Mouse (Mus musculus) frontal cortex, postnatal 14 days (tissue): ENCODE results near the gene Scamp2.

ENCODE experiments used
- DNase-seq, 2 experiments: peaks; one replicate each; pipeline ENCODE4 v3.0.0; 2022; ENCODE audit warnings: low spot score in 2 of 2

The Scamp2 gene

GRCm38 (mm10) chr9:57550126-57550862 is 10.4 kb upstream of the Scamp2 start:
- no peak for DNase-seq

- DNase-seq = peak; percentile 55 to 67
Measured at GRCm38 (mm10) chr9:57552139-57552887, 8.4 kb upstream of the Scamp2 start, which contains the start of gene Mpi. TSS of gene Mpi (minus strand) at chr9:57552763.

GRCm38 (mm10) chr9:57553119-57553518 is 7.6 kb upstream of the Scamp2 start:
- DNase-seq = no peak

GRCm38 (mm10) chr9:57554753-57555152 is 6.0 kb upstream of the Scamp2 start:
- no peak for DNase-seq

- no peak for DNase-seq
Measured at GRCm38 (mm10) chr9:57557215-57557614, 3.5 kb upstream of the Scamp2 start.

GRCm38 (mm10) chr9:57558625-57559024 is 2.1 kb upstream of the Scamp2 start:
- DNase-seq = no peak

GRCm38 (mm10) chr9:57559568-57559967 is 1.2 kb upstream of the Scamp2 start:
- no peak for DNase-seq

GRCm38 (mm10) chr9:57560263-57560662 is 480 bp upstream of the Scamp2 start:
- DNase-seq = no peak

GRCm38 (mm10) chr9:57561711-57562099 is 962 bp downstream of the Scamp2 start:
- no peak for DNase-seq

GRCm38 (mm10) chr9:57562896-57563372 is 2.2 kb downstream of the Scamp2 start:
- no peak for DNase-seq

GRCm38 (mm10) chr9:57564609-57565008 is 3.9 kb downstream of the Scamp2 start:
- DNase-seq = no peak

- peak in 1 of 2 experiments; percentile 72 for DNase-seq
Measured at GRCm38 (mm10) chr9:57565741-57566221, 5.0 kb downstream of the Scamp2 start.

- no peak for DNase-seq
Measured at GRCm38 (mm10) chr9:57566846-57567245, 6.1 kb downstream of the Scamp2 start.

- DNase-seq = no peak
Measured at GRCm38 (mm10) chr9:57568500-57568899, 7.8 kb downstream of the Scamp2 start.

GRCm38 (mm10) chr9:57574397-57574796 is 13.7 kb downstream of the Scamp2 start:
- no peak for DNase-seq

- no peak for DNase-seq
Measured at GRCm38 (mm10) chr9:57575577-57575976, 14.8 kb downstream of the Scamp2 start.

- no peak for DNase-seq
Measured at GRCm38 (mm10) chr9:57577144-57577849, 16.6 kb downstream of the Scamp2 start.

GRCm38 (mm10) chr9:57584991-57585390 is 24.2 kb downstream of the Scamp2 start:
- DNase-seq = no peak

GRCm38 (mm10) chr9:57589224-57590126 is 28.7 kb downstream of the Scamp2 start, which contains the start of gene Ulk3:
TSS of gene Ulk3 (plus strand) at chr9:57589452.
- peak; percentile 54 to 66 for DNase-seq

- DNase-seq = no peak
Measured at GRCm38 (mm10) chr9:57590726-57591125, 30.0 kb downstream of the Scamp2 start.
